Mouse (Mus musculus): ENCODE data around the gene Atxn7l2. TPM values are rescaled to one million over a fixed set of nuclear protein-coding genes. Genes with fewer than 3 reads are reported as not detected.
"Not testable (repeated sequence)": the region's sequence is repeated elsewhere in the genome, so short reads cannot be mapped to it uniquely, and the experiment has no call there.

The Atxn7l2 gene
- polyA plus RNA-seq, 1 experiment from 2014 or later: 3.4 TPM

- H3K9ac ChIP-seq (ENCODE audit: low read depth, low read length); H3K36me3 ChIP-seq (ENCODE audit: control insufficient read depth, insufficient read depth); H3K27ac ChIP-seq (ENCODE audit: low read depth, low read length); H3K4me3 ChIP-seq (ENCODE audit: low read depth, low read length); ATAC-seq; H3K4me1 ChIP-seq (replicated peaks; ENCODE audit: control insufficient read depth, insufficient read depth, low read length); H3K4me2 ChIP-seq (replicated peaks; ENCODE audit: low read depth); H3K27me3 ChIP-seq (replicated peaks; ENCODE audit: control insufficient read depth, insufficient read depth, low read length); H3K9me3 ChIP-seq (ENCODE audit: control insufficient read depth): not testable (repeated sequence)
- 86% methylated on average over 4 of the region's 4 CpGs for WGBS
- TF ChIP-seq CTCF (IDR thresholded peaks at IDR 0.05; ENCODE audit: low read depth): peak; percentile 44; the same call in 1 of the 2 replicates
Measured at GRCm38 (mm10) chr3:108237474-108238102, 26.9 kb upstream of the Atxn7l2 start.

- Histone ChIP-seq H3K9ac (ENCODE audit: low read depth, low read length) (no peak overlapping the region), H3K4me1 (replicated peaks; ENCODE audit: control insufficient read depth, insufficient read depth, low read length) (no peaks in the 10 kb centered on the region; the same call in 1 of the 2 replicates), H3K4me3 (ENCODE audit: low read depth, low read length) (no peak overlapping the region), H3K4me2 (replicated peaks; ENCODE audit: low read depth) (no peak overlapping the region), H3K27ac (ENCODE audit: low read depth, low read length) (no peak overlapping the region), H3K27me3 (replicated peaks; ENCODE audit: control insufficient read depth, insufficient read depth, low read length) (no peaks in the 10 kb centered on the region; the same call in 1 of the 2 replicates), H3K9me3 (ENCODE audit: control insufficient read depth) (no peaks in the 10 kb centered on the region), H3K36me3 (ENCODE audit: control insufficient read depth, insufficient read depth) (no peaks in the 10 kb centered on the region)
- 64% methylated on average over 4 of the region's 4 CpGs for WGBS
- no peak for ATAC-seq
- no peak for TF ChIP-seq CTCF (IDR thresholded peaks at IDR 0.05; ENCODE audit: low read depth)
Measured at GRCm38 (mm10) chr3:108231646-108232045, 20.9 kb upstream of the Atxn7l2 start.

GRCm38 (mm10) chr3:108227521-108227920 is 16.8 kb upstream of the Atxn7l2 start:
- 78% methylated on average over 2 of the region's 2 CpGs for WGBS
- Histone ChIP-seq H3K4me2 (replicated peaks; ENCODE audit: low read depth) (no peak overlapping the region), H3K36me3 (ENCODE audit: control insufficient read depth, insufficient read depth) (no peaks in the 10 kb centered on the region), H3K4me1 (replicated peaks; ENCODE audit: control insufficient read depth, insufficient read depth, low read length) (no peaks in the 10 kb centered on the region; the same call in 1 of the 2 replicates), H3K9ac (ENCODE audit: low read depth, low read length) (no peak overlapping the region), H3K27ac (ENCODE audit: low read depth, low read length) (no peak overlapping the region), H3K27me3 (replicated peaks; ENCODE audit: control insufficient read depth, insufficient read depth, low read length) (peaks cover 17% of the 10 kb centered on the region), H3K4me3 (ENCODE audit: low read depth, low read length) (no peak overlapping the region), H3K9me3 (ENCODE audit: control insufficient read depth) (no peaks in the 10 kb centered on the region)
- no peak for ATAC-seq
- no peak for TF ChIP-seq CTCF (IDR thresholded peaks at IDR 0.05; ENCODE audit: low read depth)

- ATAC-seq: peak; percentile 52; the same call in 1 of the 2 replicates
- no peaks in the 10 kb centered on the region for H3K36me3 ChIP-seq (ENCODE audit: control insufficient read depth, insufficient read depth)
- peaks cover 17% of the 10 kb centered on the region for H3K27me3 ChIP-seq (replicated peaks; ENCODE audit: control insufficient read depth, insufficient read depth, low read length)
- H3K4me1 ChIP-seq (replicated peaks; ENCODE audit: control insufficient read depth, insufficient read depth, low read length): no peaks in the 10 kb centered on the region; the same call in 1 of the 2 replicates
- peak within 1 kb of the TSS; percentile 76 for H3K4me2 ChIP-seq (replicated peaks; ENCODE audit: low read depth)
- H3K9me3 ChIP-seq (ENCODE audit: control insufficient read depth): no peaks in the 10 kb centered on the region
- peak within 1 kb of the TSS; percentile 46 for H3K4me3 ChIP-seq (ENCODE audit: low read depth, low read length)
- TF ChIP-seq CTCF (IDR thresholded peaks at IDR 0.05; ENCODE audit: low read depth): 0 out of 2 replicates have a peak, but pooled peaks have one; percentile 2
- WGBS: 8% methylated on average over 44 of the region's 44 CpGs
- H3K27ac ChIP-seq (ENCODE audit: low read depth, low read length): no peak within 1 kb of the TSS
- H3K9ac ChIP-seq (ENCODE audit: low read depth, low read length): peak within 1 kb of the TSS; percentile 46; the same call in 1 of the 2 replicates
Measured at GRCm38 (mm10) chr3:108226558-108227350, 16.0 kb upstream of the Atxn7l2 start, which contains the start of gene Sypl2. TSS of gene Sypl2 (minus strand) at chr3:108226648.

GRCm38 (mm10) chr3:108225711-108226557 is 15.2 kb upstream of the Atxn7l2 start:
- Histone ChIP-seq H3K9me3 (ENCODE audit: control insufficient read depth) (no peaks in the 10 kb centered on the region), H3K27me3 (replicated peaks; ENCODE audit: control insufficient read depth, insufficient read depth, low read length) (peaks cover 20% of the 10 kb centered on the region), H3K4me3 (ENCODE audit: low read depth, low read length) (peak overlapping the region; percentile 46), H3K27ac (ENCODE audit: low read depth, low read length) (no peak overlapping the region), H3K36me3 (ENCODE audit: control insufficient read depth, insufficient read depth) (no peaks in the 10 kb centered on the region), H3K4me1 (replicated peaks; ENCODE audit: control insufficient read depth, insufficient read depth, low read length) (no peaks in the 10 kb centered on the region; the same call in 1 of the 2 replicates), H3K9ac (ENCODE audit: low read depth, low read length) (peak overlapping the region; percentile 46; the same call in 1 of the 2 replicates), H3K4me2 (replicated peaks; ENCODE audit: low read depth) (peak overlapping the region; percentile 76)
- no peak for TF ChIP-seq CTCF (IDR thresholded peaks at IDR 0.05; ENCODE audit: low read depth)
- ATAC-seq: peak; percentile 46
- 2% methylated on average over 67 of the region's 67 CpGs for WGBS
